Mouse (Mus musculus): ENCODE measurements around the gene Casc1.
"Not testable (repeated sequence)": the region's sequence is repeated elsewhere in the genome, so short reads cannot be mapped to it uniquely, and the experiment has no call there.

Casc1 gene

GRCm38 (mm10) chr6:145135804-145136203, 75.0 kb downstream of the Casc1 start:
- DNase-seq = no peak

- no peak for DNase-seq
Observed at GRCm38 (mm10) chr6:145135295-145135694, 75.5 kb downstream of the Casc1 start.

GRCm38 (mm10) chr6:145132969-145133368, 77.8 kb downstream of the Casc1 start:
- DNase-seq = not testable (repeated sequence)

DNA sequence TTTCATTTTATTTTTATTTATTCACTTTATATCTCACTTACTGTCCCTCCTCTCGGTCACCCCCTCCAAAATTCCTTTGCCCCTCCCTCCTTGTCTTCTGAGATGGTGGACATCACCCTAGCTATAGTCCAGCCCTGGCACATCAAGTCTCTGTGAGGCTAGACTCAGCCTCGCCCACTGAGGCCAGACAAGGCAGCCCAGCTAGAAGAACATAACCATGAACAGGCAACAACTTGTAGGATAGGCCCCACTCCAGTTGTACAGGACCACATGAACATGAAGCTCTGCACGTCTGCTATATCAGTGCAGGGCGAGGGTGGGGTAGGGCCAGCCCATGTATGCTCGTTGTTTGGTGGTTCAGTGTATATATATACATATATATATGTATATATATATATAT, 78.8 kb downstream of the Casc1 start:
- DNase-seq = no peak

DNA sequence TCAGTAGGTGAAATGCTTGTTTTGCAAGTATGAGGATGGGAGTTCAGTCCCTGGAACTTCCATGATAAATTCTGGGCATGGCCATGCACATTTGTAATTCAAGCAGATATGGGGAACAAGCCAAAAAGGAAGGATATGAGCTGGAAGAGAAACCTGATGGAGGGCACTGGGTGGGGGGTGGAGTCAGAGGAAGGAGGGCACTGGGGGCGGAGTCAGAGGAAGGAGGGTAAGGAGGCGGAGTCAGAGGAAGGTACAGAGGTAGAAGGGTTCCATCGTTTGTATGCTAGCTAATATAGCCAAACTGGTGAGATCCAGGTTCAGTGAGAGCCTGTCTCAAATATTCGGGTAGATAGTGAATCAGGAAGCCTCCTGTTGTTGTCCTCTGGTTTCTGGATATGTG, 81.2 kb downstream of the Casc1 start:
- no peak for DNase-seq

- no peak for DNase-seq
Observed at GRCm38 (mm10) chr6:145127652-145128051, 83.2 kb downstream of the Casc1 start.

DNA sequence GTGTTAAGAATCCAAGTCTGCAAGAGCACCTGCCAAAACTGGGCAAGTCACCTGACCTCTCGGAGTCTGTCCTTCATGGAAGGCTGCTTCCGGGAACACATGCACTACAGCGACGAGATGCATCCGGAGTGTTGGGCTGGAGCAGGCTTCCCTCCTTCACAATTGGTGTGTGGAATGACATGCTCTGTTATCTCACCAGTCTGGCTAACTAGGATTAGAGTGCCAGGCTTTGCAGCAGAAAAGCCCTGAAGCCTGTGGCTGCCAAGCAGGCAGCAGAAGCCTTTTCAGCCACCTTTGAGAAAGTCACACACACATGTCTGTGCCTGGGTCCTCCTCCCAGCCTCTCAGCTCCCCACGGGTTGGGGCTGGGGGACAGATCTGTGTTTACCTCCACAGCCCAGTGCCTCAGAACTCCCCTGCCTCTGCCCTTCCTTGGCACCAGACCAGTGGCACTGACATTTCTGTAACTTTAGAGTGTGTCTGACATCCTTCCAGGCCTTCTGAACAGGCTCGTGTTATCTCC, 85.2 kb downstream of the Casc1 start:
- DNase-seq = no peak
